Mouse (Mus musculus) left cerebral cortex, adult 8-10 months (tissue): ENCODE results near the gene Plcb2. TPM values are rescaled to one million over a fixed set of nuclear protein-coding genes. Genes with fewer than 3 reads are reported as not detected.

Experiments
- DNase-seq, 2 experiments: peaks; one replicate each; pipeline ENCODE4 v3.0.0; 2022; ENCODE audit warnings: low spot score in 2 of 2
- total RNA-seq, 4 experiments: library from RNA; stranded (reverse); gene quantifications; 2 replicates each; pipeline ENCODE4 v1.2.4; 2022

The Plcb2 gene
- total RNA-seq, 4 experiments from 2014 or later = 2.9 to 5.7 (median 4.3) TPM

DNA sequence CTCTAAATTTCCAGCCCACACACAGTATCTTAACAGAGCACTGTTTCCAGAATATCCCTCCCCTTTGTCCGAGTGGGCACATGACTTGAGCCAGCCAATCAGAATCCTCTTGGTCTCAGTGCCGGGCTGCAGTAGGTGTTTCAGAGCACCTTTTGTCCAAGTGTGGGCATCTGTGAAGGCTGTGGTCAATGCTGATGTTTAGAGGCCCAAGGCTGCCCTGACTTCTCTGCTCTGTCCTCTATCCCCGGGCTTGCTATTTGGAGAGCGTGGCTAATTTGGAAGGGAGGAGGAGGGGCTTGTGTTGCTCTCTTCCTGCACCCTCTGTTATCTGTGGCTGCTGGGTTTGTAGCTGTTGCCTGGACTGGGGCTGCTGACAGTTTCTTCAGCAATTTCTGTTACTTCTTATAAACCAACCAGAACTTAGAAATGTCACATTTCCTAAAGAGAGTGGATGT, 68.2 kb downstream of the Plcb2 start:
- DNase-seq = no peak

- no peak for DNase-seq
These were observed 68.7 kb downstream of the Plcb2 start for GRCm38 (mm10) chr2:118659493-118659892.

DNA sequence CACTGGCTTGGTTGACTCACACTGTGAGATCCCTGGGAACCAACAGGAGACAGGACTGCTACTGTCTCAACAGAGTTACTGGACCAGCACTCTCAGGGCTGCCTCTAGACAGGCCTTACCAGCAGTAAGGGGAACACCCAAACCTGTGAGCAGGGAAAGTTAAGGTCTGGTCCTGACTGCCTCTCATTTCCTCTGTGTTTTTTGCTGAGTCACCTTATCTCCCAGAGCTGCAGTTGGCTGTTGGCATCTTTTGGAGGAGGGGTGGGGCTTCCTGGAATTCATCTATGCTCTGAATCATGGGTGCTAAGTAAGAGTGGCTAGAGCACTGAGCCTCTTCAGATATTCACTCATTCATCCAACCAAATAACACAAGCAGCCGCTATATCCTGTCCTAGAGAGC, 69.2 kb downstream of the Plcb2 start:
- DNase-seq = peak in 1 of 2 experiments; percentile 54

GRCm38 (mm10) chr2:118658457-118658856, 69.8 kb downstream of the Plcb2 start:
- no peak for DNase-seq

Other genes starting within 250 kb of the Plcb2 start
- 100 to 1,000 TPM; 167 to 180 (median 175) TPM for gene Srp14, start 248.7 kb downstream of the Plcb2 start, total RNA-seq
- gene Bmf, start 178.8 kb downstream of the Plcb2 start, total RNA-seq = 1 to 10 TPM; 3.4 to 5.2 (median 4.7) TPM
- 1 to 10 TPM in 3 of 4 experiments, under 1 TPM in 1; 0.98 to 2.6 (median 1.8) TPM for gene Bub1b, start 130.2 kb downstream of the Plcb2 start, total RNA-seq
- gene Pak6, start 65.1 kb downstream of the Plcb2 start, total RNA-seq = 10 to 100 TPM; 68.1 to 87.8 (median 77.2) TPM
- gene Ankrd63, start 24.5 kb downstream of the Plcb2 start, total RNA-seq = 10 to 100 TPM; 36.4 to 40.9 (median 38.5) TPM
- 10 to 100 TPM; 45.3 to 49.6 (median 47.4) TPM for gene Inafm2, start 17.3 kb upstream of the Plcb2 start, total RNA-seq
- 1 to 10 TPM; 4.2 to 6.3 (median 5.7) TPM for gene Ccdc9b, start 34.2 kb upstream of the Plcb2 start, total RNA-seq
- not detected for gene Phgr1, start 44.3 kb upstream of the Plcb2 start, total RNA-seq
- gene Disp2, start 51.3 kb upstream of the Plcb2 start, total RNA-seq = 100 to 1,000 TPM; 179 to 192 (median 185) TPM
- gene Knstrn, start 85.6 kb upstream of the Plcb2 start, total RNA-seq = 1 to 10 TPM in 3 of 4 experiments, under 1 TPM in 1; 0.97 to 1.9 (median 1.5) TPM
- gene Ivd, start 133.5 kb upstream of the Plcb2 start, total RNA-seq = 10 to 100 TPM; 72.7 to 88.6 (median 75.3) TPM
- gene Bahd1, start 171.9 kb upstream of the Plcb2 start, total RNA-seq = 10 to 100 TPM; 41.8 to 49.3 (median 42.6) TPM
- gene Chst14, start 198.1 kb upstream of the Plcb2 start, total RNA-seq = 1 to 10 TPM; 2.6 to 4.1 (median 3.3) TPM